Mouse (Mus musculus): Measurements from ENCODE around the gene Tdg.

Gene Tdg

DNA sequence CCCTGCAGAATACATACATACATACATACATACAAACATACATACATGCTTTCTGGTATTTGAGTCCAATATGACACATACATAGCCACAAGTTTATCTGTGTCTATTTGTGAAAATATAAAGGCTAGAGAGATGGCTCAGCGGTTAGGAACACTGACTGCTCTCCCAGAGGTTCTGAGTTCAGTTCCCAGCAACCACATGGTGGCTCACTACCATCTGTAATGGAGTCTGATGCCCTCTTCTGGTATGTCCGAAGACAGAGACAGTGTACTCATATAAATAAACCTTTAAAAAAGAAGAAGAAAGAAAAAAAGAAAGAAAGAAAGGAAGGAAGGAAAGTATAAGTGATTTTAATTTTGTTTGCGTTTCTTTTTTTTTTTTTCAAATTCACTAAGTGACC lies 36.3 kb downstream of the Tdg start:
- DNase-seq: no peak

- DNase-seq: peak; percentile 93
These were observed 37.0 kb downstream of the Tdg start for GRCm38 (mm10) chr10:82666436-82667234.

DNA sequence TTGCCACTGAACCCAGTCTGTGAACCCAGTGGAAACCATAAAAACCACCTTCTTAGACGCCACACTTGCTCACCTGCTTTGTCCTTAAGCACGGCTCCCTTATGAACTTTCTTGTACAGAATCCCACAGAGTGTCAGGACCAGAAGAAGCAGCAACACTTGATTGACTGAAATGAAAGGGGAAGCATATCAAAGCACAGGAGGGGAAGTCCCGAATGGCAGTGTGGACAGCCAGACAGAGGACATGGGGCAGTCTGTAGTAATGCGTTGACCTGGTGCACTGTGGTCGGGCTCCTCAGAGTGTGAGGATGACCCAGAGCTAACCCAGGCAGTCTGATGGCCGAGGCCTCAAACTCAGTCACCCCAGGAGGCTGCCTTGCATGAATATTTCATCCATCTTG lies 40.6 kb downstream of the Tdg start:
- no peak for DNase-seq

- DNase-seq: peak; percentile 42
These were observed 47.3 kb downstream of the Tdg start for GRCm38 (mm10) chr10:82676949-82677348.

GRCm38 (mm10) chr10:82680769-82681168 lies 51.1 kb downstream of the Tdg start:
- no peak for DNase-seq

DNA sequence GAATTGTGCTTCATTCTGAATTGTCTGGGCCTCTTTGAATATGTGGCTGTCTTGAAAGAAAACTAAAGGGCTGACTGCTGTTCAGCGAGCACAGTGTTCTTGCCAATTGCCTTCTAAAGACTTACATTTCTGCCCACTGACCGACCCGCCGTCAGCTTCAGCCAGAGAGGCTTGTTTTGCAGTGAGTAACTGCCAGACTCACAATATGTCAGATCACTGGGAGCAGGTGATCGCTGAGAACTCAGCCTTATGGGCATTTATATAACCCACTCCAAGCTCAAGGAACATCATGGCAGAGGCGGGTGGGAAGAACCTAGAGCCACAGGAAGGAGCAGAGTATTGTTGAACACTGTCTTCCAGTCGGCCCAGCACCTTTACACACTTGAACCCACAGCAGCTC lies 52.0 kb downstream of the Tdg start:
- DNase-seq: no peak

GRCm38 (mm10) chr10:82685440-82685839 lies 55.8 kb downstream of the Tdg start:
- DNase-seq: no peak

DNA sequence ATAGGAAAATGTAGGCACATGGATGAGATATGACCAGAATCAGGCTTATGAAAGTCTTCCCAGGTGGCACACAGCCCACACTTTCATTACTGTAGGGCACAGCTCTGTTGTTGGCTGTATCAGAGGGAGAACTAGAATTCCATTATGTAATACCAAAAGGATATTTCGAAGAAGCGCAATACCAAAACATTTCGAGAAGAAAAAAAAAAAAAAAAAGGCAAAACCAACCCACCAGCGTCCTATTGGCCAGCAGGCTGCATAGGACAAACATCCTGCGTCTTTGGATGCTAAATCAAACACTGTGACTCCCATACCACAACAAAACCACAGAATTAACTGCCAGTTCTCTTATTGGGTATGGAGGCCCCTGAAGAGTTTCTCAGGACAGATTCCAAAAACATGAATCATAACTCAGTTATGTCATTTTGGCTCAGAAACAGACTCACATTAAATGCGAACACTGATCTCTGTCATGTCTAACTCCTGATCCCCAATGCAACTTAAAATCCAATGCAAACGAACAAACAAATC lies 60.1 kb downstream of the Tdg start:
- no peak for DNase-seq

GRCm38 (mm10) chr10:82690494-82690893 lies 60.9 kb downstream of the Tdg start, which contains the start of gene Glt8d2:
Gene Glt8d2 (minus strand): TSS chr10:82690650.
- peak; percentile 41 for DNase-seq

- DNase-seq: no peak
These were observed 66.3 kb downstream of the Tdg start, which contains the start of gene Hcfc2 for GRCm38 (mm10) chr10:82695956-82696355. Gene Hcfc2 (plus strand): TSS chr10:82696160.

GRCm38 (mm10) chr10:82696453-82697079 lies 66.9 kb downstream of the Tdg start:
- no peak for DNase-seq

GRCm38 (mm10) chr10:82697305-82697898 lies 67.8 kb downstream of the Tdg start:
- no peak for DNase-seq

DNA sequence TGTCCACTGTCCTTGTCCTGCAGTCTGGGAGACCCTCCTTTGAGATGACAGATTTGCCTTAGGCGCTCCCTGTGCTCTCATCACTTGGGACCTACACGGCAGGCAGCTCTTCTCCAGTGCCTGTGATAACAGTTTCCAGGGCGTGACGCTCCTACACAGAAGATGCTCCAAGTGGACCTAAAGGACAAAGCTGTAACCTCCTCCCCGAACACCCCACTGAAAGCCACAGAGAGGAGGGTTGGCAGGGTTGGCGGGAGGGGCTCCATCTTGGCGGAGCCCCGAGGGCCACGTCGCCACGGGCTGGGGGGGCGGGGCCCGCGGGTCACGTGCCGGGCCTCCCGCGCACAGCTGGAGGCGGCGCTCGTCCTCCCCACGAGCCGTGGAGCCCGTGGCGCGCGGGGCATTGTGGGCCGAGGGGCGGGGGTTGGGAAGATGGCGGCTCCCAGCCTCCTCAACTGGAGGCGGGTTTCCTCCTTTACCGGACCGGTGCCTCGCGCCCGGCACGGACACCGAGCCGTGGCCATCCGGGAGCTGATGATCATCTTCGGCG lies 69.2 kb downstream of the Tdg start:
- DNase-seq: peak; percentile 89

- DNase-seq: peak; percentile 34
These were observed 69.8 kb downstream of the Tdg start for GRCm38 (mm10) chr10:82699296-82699941.
